Mouse (Mus musculus) fat pad, adult 2 months (tissue): Measurements from ENCODE around the gene Mtmr10.

Source experiments
- DNase-seq: peaks from one replicate; pipeline ENCODE4 v3.0.0-alpha.2; 2011; ENCODE audit warnings: low read depth, low spot score; ENCODE audit errors: extremely low read depth

Mtmr10 gene

DNA sequence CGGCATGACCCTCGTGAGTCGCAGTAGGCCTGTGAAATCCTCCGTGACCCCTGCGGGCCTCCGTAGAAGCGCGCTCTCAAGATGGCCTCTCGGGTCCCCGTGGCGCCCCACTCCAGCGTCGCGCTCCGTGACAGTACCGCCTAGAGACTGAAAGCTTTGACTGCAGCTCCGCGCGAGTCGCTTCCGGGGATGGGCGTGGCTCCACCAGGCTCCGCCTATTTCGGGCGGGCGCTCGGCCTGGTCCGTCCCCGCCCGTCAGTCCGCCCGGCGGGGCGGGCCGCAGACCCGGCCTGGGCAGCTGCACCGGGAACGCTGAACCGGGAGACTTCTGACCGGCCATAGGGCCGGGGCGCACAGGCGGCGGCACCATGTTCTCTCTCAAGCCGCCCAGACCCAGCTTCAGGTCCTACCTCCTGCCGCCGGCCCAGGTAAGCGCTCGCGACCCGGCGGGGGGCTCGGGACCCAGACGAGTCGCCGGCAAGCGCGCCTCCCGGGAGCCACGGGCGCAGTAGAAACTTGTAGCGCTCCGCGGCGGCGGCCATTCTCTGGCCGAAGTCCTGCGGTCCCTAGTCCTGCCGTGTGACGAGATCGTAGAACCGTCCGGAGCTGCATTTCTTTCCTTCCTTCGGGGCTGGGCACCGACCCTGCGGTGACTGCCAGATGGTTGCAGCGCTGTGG, at the start of gene Mtmr10:
TSS of gene Mtmr10 (plus strand) at position 240 of the 678 bp plus-strand sequence.
- DNase-seq, result peak; percentile 55

- DNase-seq, result no peak
Observed at GRCm38 (mm10) chr7:64237747-64238146, 49.7 kb upstream of the Mtmr10 start.

- DNase-seq, result no peak
Observed at GRCm38 (mm10) chr7:64238410-64239086, 48.9 kb upstream of the Mtmr10 start.

- DNase-seq, result no peak
Observed at GRCm38 (mm10) chr7:64239138-64239805, 48.2 kb upstream of the Mtmr10 start.

DNA sequence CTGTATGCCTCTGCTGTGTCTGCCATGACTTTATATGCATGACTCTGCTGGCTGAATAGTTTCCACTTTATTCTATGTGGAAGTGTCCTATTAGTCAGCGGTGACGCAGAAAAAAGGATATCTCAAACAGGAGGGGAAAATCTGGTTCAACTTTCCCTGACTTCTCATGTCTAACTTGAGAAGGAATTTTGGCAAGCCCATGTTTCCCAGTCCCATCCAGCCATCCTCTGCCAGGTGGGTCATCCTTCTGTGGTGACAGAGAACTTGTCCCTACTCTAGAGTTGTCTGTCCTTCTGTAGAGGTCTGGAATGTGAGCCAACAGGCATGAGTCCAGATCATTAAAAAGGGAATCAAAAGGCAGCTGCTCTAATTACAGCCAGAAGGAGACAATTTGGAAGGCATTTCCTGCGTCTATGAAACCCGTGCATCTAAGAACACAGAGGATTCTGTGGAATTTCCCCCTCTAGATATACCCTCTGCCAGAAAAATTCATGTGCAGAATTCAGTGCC, 47.6 kb upstream of the Mtmr10 start:
- DNase-seq, result no peak

GRCm38 (mm10) chr7:64242424-64242823, 45.0 kb upstream of the Mtmr10 start:
- no peak for DNase-seq

GRCm38 (mm10) chr7:64244371-64244770, 43.1 kb upstream of the Mtmr10 start:
- no peak for DNase-seq

DNA sequence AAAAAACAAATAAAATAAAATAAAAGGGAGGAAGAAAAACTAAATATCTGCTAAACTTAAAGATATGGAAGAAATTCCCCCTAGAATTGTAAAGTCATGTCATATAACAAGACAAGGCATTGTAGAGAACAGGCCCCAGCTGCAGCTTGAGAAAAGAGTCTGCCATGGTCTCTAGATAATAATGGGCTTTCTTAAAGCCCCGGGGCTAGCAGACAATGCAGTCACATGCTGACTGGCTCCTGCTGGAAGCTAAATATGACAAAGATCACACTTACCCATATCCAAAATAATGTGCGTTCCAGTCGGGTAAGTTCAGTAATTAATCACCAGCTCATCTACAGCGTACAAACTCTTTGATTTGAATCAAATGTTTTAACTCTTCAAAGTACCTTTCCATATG, 40.7 kb upstream of the Mtmr10 start:
- no peak for DNase-seq

- DNase-seq, result no peak
Observed at GRCm38 (mm10) chr7:64248352-64248751, 39.1 kb upstream of the Mtmr10 start.

DNA sequence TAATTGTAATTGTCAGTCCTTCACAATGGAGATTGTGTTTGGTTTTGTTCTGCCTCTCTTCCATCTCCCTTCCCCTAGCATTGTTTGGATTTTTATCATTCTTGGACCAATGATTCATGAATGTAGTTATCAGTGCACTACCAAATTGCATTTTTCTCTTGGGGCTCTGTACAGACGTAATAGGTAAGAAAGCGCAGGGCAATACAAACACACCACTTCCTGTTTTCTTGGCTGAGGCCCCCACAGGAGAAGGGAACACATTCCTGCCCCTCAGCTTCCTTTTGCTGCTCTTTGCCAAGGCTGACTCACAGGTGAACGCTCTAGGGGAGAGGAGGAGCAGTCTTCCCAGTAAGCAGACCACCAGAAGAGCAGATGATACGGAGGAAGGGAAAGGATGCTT, 37.7 kb upstream of the Mtmr10 start:
- no peak for DNase-seq

DNA sequence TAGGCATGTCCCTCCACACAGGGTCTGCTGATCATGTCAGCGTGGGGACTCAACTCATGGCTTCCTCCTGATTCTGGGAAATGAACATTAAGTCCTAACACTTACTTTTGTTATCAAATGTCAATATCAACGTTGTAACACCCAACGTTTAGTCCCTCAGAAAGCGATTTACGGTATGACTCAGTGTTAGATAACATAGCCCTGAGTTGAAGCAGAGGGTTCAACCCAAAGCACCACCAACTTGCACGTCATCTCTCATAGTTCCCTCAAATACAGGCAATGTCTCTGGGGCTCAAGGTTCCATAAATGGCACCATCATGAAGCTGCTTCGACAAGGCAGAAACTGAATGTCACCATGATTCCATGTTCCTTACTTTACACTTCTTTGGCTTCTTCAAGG, 37.0 kb upstream of the Mtmr10 start:
- DNase-seq, result no peak

- no peak for DNase-seq
Observed at GRCm38 (mm10) chr7:64253736-64254135, 33.7 kb upstream of the Mtmr10 start.

DNA sequence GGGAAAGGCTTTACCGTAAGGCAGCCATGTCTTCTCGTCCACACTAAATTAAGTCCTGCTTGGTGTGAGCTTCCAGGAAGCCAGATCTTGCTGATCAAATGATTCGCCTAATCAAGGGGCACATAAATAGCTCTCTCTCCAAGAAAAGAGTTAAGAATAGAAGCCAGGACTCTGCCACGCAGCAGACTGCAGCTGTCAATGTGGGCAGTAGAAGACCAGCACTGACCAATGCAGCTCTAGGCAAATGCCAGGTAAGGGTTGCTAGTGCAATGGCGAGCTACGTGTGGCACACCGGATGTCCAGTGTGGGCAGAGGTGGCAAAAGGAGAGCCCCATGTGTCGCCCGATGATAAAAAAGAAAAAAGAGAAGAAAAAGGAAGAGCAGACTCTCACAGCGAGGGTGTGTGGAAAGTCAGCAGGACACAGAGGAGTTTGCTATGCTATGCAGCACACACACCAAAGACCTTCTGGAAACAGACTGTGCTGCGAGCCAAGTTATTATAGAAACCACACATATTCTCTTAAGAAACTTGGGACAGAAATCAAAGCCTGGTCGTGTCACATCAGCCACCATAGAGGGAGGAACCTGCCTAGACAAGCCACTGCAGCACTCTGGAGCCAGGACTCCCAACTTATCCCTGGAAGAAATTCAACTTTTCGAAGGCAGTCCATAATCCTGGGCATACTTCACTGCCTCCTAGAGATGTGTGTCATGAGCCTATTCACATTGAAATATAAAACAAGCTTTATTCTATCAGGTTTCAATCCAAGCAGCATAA, 21.8 kb upstream of the Mtmr10 start:
- DNase-seq, result peak; percentile 33

DNA sequence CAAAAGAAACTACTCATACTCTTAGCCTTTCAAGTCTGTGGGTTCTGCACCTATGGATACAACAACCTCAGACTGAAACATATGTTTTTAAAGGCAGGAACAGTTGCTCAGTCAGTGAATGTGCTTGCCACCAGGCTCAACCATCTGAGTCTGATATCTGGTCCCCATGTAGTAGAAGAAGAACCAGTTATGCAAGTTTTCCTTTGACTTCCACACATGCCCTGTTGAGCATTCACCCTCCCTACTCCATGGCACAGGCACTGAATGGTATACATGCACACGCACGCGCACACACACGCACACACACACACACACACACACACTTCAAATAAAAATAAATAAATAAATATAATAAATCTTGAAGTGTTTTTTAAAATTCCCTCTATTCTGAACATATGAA, 20.9 kb upstream of the Mtmr10 start:
- DNase-seq, result no peak

- DNase-seq, result no peak
Observed at GRCm38 (mm10) chr7:64271926-64272325, 15.5 kb upstream of the Mtmr10 start.

DNA sequence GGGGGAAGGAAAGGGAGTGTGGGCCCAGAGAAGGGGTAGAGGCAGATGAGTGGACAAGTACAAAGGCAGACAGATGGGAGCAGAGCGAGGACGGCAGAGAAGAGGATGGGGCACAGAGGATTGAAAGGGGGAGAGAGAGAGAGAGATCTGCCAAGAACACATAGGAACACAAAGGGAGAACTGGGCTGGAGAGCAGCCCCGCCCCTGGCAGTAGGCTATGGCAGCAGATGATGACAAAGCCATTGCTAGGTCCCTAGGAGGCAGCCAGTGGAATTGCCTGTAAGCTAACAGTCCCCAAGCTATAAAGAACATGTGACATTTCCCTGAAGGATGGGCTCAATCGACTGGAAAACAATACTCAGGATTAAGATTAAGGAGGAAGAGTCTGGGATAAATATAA, 11.9 kb upstream of the Mtmr10 start:
- no peak for DNase-seq

GRCm38 (mm10) chr7:64276921-64277320, 10.5 kb upstream of the Mtmr10 start:
- no peak for DNase-seq

GRCm38 (mm10) chr7:64278526-64278925, 8.9 kb upstream of the Mtmr10 start:
- no peak for DNase-seq

DNA sequence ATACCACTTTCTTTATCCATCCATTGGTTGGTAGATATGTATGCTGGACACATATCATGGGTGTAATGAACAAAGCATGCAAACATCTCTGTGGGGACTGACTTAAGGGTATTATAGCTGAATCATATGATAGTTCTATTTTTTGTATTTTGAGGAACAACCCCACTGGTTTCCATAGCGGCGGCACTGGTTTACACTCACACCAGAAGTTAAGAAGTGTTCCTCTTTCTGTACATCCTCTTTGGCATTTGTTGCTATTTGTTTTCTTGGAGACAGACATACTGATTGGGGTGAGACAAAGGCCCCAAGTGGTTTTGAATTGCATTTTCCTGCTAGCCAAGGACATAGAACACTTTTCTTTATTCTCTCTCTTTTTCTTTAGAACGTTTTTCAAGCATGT, 7.9 kb upstream of the Mtmr10 start:
- no peak for DNase-seq

GRCm38 (mm10) chr7:64286566-64286965, 887 bp upstream of the Mtmr10 start:
- no peak for DNase-seq

DNA sequence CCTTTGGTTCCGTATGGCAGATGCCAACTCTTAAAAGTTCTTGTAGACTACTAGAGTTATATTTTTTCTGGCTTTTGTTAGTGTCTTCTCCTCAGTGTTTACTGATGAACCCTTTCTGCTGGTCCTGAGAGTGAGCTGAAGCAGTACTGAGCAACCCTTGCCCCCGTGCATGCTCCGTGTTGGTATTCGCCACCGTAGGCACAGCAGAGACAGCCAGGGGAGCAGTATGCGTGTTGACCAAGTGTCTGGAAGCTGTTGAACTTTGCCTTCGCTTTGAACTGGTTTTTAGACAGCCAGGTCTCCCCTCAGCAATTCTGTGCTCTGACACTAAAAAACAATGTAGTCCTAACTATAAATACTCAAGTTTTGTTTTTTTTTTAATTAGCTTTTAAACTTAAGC, 2.0 kb downstream of the Mtmr10 start:
- DNase-seq, result no peak
